Mouse (Mus musculus) mesoderm, embryonic 11.5 days (tissue): Measurements from ENCODE around the gene Dph1.
A peak's percentile ranks its signal among the peaks of the same experiment; 100 is the strongest.
"Not testable (repeated sequence)": the region's sequence is repeated elsewhere in the genome, so short reads cannot be mapped to it uniquely, and the experiment has no call there.

Experiments
- DNase-seq: peaks from one replicate; pipeline ENCODE4 v3.0.0-alpha.2; 2012; ENCODE audit warnings: low read depth, low spot score

Dph1 gene

GRCm38 (mm10) chr11:75203926-75204325, 12.9 kb upstream of the Dph1 start:
- no peak for DNase-seq

GRCm38 (mm10) chr11:75201721-75202120, 10.7 kb upstream of the Dph1 start:
- DNase-seq, result no peak

- DNase-seq, result no peak
Measured at GRCm38 (mm10) chr11:75200935-75201334, 9.9 kb upstream of the Dph1 start.

DNA sequence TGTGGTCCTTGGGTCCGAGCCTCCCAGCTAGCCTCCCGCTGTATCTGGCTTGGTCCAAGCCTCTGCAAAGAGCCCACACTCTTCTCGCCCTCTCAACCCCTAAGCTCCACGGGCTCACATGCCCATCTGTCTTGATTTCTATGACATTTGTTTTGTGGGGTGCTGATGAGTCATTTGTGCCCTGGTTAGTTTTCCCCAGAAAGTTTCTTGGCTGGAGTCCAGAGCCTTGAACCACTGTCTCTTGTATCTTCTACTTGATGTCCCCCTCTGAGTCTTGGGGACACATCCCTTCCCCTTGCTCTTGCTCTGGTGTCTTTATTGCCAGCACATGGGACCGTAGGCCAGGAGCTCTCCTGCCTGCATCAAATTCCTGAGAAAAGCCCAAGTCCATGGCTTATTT, 8.9 kb upstream of the Dph1 start:
- DNase-seq, result no peak

- no peak for DNase-seq
Measured at GRCm38 (mm10) chr11:75198792-75199191, 7.8 kb upstream of the Dph1 start.

GRCm38 (mm10) chr11:75197956-75198355, 6.9 kb upstream of the Dph1 start:
- DNase-seq, result no peak

DNA sequence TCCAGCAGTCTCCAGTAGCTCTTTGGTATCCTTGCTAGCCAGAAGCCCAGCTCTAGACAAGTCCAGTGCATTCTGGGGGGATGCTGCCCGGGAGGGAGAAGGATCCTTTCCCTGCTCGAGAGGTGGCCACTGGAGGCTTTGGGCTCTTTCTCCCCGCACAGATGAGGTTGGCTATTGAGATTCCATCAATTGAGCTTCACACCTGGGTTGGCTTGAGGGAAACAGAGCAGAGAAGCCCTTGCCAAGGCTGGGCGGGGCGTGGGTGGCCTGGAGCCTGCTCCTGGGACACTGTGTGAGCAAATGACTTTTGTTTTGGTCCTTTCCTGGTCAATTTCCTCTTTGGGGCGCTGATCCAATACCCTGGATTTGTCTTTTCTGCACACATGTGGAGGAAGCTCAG, 5.1 kb upstream of the Dph1 start:
- no peak for DNase-seq

DNA sequence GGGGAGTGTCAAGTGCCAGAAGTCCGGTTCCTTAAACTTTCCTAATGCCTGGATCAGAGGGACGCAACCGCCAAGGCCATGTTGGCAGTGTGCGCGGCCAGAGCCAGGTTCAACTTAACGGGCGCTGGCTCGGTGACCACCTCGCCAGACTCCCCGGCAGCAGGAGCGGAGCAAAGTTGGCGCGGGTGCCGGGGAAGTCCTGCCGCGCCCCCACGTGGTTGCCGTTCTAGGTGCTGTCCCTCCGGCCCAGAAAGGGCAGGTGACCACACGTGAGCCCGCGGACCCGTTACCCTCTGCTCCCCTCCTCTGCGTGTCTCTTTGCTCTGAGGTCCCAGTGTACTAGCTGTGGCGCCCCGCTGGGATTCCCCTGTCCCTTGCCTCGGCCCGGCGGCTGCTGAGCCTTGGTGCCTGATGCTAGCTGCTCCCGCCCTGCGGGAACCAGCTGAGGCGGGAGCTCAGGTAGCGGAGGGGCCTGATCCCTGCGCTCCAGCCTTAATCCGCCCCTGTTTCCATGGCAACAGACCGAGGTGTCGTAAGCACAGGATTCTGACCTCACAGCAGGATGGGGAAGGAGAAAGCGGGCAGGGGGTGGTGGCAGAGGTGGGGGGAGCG, 3.9 kb upstream of the Dph1 start:
- peak; percentile 83 for DNase-seq

- peak; percentile 20 for DNase-seq
Measured at GRCm38 (mm10) chr11:75194121-75194849, 3.2 kb upstream of the Dph1 start.

DNA sequence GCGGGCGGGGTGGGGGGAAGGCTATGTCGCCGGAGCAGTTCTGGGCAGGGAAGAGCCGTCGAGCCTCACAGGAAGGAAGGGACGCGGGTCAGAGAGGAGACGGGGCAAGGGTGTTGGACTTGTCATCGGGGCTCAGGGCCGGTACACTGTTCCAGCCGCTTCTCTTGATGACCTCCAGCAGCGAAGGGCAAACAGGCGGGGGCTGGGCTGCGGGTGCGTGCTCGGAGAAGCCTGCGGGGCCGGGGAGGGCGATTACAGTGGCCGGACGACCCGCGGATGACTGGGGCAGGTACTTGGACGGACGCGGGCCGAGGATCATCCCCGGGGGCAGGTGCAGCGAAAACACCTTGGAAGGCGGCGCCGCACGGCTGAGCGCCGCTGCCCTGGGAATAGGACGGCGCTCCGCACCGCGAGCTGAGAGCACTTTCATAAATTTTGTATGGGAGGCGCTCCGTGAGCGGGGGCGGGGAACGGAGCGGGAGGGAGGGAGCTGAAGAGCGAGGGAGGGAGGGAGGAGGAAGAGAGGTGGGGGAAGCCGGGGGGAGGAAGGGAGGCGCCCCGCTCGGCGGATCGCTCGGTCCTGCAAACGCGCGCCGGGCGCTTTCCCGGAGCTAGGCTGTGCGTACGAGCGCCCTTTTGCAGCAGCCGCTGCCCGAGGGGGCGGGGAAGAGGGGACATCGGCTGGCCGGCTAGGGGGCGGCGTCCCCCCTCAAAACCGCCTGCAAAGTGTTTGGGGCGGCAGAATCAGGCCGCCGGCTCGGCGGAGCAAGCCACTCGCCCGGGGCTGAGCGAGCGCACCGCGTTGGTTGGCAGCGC, 2.4 kb upstream of the Dph1 start, which contains the start of gene Rtn4rl1:
Gene Rtn4rl1, plus strand, starts transcription at position 528 of the 816 bp plus-strand sequence.
- DNase-seq, result peak; percentile 53

- peak; percentile 79 for DNase-seq
Measured at GRCm38 (mm10) chr11:75192336-75193214, 1.5 kb upstream of the Dph1 start.

- DNase-seq, result no peak
Measured at GRCm38 (mm10) chr11:75191841-75192240, 800 bp upstream of the Dph1 start.

DNA sequence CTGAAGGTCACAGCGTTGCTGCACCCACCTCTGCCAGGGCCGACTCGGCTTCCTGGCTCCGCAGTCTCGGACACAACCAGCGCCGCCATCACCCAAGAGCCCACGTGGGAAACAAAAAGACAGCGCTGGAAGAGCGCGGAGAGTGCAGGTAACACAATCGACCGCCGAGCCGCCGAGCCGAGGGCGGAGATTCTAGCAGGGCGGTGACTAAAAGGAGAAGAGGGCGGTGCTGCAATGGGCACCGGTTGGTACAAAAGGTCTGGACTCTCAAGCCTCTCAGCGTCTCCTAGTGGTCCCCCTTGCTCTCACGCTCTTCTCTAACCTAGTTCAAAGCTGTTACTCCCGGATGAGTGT, 693 bp downstream of the Dph1 start:
- peak; percentile 89 for DNase-seq

DNA sequence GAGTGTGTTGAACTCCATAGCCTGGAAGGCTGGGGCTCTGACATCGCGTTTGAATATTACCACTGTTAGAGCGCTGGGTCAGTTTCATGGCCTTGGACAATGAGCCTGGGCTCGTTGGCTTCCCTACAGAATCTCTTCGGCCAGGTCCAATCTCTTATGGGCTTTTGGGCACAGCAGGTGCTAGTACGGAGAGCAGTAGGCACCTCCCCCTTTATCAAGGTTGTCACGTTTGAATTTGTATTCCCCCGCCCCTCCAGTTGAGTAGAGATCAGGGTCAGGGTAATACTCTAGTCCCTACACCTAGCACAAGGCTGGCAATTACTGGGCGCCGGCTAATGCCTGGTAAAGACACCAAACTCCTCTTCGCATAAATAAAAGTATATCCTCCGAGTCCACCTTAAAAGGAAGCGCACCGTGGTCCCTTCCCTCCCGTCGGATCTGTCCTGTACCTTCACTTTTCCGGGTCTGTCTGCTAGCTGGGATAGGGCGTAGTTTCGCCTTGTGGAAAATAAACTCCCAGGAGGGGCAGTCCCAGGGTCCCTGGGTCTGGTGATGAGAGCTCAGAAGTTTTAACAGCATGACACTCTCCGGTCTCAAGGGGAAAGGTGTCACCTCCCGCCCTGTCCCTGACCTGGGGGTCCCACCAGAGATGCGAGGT, 1.2 kb downstream of the Dph1 start:
- no peak for DNase-seq

- DNase-seq, result no peak
Measured at GRCm38 (mm10) chr11:75184986-75185385, 6.1 kb downstream of the Dph1 start.

DNA sequence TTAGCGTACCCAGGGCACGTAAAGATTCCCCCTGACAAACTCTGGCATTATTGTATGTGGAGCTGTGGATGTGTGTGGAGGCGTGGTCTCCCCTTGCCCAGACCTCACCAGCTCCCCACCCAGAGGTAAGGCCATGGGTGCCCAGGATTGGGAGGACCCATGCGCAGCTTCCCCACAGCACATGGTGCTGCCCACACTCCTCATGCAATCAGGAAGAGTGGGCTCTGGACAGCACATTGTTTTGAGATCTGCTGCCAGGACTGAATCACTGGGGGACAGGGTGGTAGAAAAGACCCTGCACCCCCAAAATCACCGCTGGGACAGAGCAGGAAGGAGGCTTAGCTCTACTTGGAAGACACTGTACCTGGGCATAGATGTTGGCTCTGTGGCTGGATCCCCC, 6.5 kb downstream of the Dph1 start:
- no peak for DNase-seq

GRCm38 (mm10) chr11:75183917-75184570, 7.0 kb downstream of the Dph1 start:
- no peak for DNase-seq

DNA sequence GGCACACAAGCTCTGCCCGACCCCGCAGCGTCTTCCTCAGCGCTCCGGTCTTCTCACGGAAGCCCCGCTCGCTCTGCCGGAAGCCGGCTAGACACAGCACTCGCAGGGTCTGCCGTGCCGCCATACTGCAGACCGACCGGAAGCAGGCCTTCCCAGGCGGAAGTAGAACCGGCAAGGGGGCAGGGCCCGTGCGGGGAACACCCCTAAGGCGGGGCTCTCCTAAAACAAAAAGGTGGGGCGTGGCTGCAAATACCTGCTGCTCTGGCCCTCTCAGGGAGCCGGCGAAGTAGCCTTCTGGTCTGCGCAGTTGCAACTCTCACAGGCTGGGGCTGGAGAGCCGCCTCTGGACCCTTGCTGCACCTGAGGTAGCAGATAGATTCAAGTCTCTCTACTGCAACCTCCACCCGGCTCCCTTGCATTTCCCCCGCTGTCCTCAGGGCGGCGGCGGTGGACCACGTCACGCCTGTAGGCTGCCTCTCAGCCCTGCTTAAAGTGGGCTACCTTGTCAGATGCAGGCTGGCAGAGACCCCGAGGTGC, 12.3 kb downstream of the Dph1 start, which contains the start of gene Ovca2:
Gene Ovca2, minus strand, starts transcription at position 164 of the 537 bp plus-strand sequence.
- DNase-seq, result peak; percentile 92

DNA sequence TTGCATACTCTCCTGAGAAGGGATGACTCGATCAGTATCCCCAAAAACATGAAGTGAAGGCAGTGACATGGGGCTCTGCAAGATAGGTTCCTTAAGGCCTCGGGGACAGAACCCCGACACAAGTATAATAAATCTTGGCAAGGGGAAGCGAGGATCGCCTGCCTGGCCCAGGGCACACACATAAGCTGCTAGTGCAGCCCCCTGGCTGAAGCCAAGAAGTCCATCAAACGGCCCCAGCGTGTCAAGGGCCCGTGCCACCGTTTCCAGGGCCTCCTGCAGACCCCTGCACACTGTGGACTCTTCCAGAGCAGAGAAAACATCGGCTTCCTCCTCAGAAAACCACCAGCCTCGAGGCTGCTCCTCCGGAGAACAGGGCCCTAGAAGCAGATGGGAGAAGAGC, 13.0 kb downstream of the Dph1 start:
- DNase-seq, result no peak

DNA sequence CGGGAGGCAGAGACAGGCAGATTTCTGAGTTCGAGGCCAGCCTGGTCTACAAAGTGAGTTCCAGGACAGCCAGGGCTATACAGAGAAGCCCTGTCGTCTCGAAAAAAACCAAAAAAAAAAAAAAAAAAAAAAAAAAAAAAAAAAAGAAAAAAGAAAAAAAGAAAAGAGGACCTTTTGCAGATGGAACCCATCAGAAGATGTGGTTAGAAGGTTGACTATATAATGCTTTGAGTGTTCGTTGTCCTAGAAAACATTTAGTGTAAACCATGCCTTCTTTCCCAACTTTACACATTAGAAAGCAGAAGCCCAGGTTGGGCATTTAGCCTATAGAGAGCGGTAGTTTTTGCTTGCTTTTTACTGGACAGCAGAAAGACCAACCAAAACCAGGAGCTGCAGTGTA, 16.5 kb downstream of the Dph1 start:
- DNase-seq, result not testable (repeated sequence)
